Mouse (Mus musculus) liver, postnatal 0 days (tissue): ENCODE results near the gene Mta1.

Experiments
- CTCF ChIP-seq: sonication (generic); IDR thresholded peaks from 2 replicates; pipeline ENCODE4 v1.5.1; 2016; ENCODE audit warnings: antibody characterized with exemption, low read depth
- EP300 ChIP-seq: IDR thresholded peaks from 2 replicates; pipeline ENCODE4 v1.6.1; 2016; ENCODE audit warnings: antibody characterized with exemption, low read depth, mild to moderate bottlenecking

- TF ChIP-seq CTCF (no peak), EP300 (no peak)
Measured at GRCm38 (mm10) chr12:113056089-113056488, 42.0 kb upstream of the Mta1 start.
